Comparison of ENCODE assay signal across 31 mouse cellular contexts in genomic region chr8:113783711-113784110, GRCm38 (mm10).
DNase-seq lines count a peak whose midpoint lies in the region; ATAC-seq and TF ChIP-seq lines count a peak whose summit lies in the region.
"Had no signal": no experiment of that assay in that cellular context is flagged by ENCODE, and none has a peak within 500 bp of the region (broad histone marks: within the 10 kb centered on the region; RNA-seq: fewer than 3 reads in every experiment).

No protein-coding gene starts in this region.

- no peak overlapping the region for H3K4me3 ChIP-seq in heart, adult 2 months
- no peak overlapping the region for H3K4me3 ChIP-seq in E14TG2a.4 (replicated peaks; ENCODE audit: low read length)
- no peak overlapping the region for H3K4me3 ChIP-seq in kidney, embryonic 15.5 days (replicated peaks)
- H3K4me3 ChIP-seq: embryonic facial prominence, embryonic 13.5 days; forebrain, embryonic 10.5 days; forebrain, embryonic 15.5 days; hindbrain, embryonic 12.5 days; liver, embryonic 12.5 days; megakaryocyte, embryonic 14.5 days; midbrain, embryonic 12.5 days; myocyte; neural tube, embryonic 12.5 days had no signal

- intact Hi-C loops in heart, adult 2 months (cut with DNase I): no loop called here

- no peaks in the 10 kb centered on the region for H3K36me3 ChIP-seq in heart, adult 2 months (ENCODE audit: control insufficient read depth, insufficient read depth, low read length)
- H3K36me3 ChIP-seq in E14TG2a.4 (ENCODE audit: insufficient read depth, low read length): no peaks in the 10 kb centered on the region
- no peaks in the 10 kb centered on the region for H3K36me3 ChIP-seq in kidney, embryonic 15.5 days
- H3K36me3 ChIP-seq: embryonic facial prominence, embryonic 13.5 days; forebrain, embryonic 10.5 days; forebrain, embryonic 15.5 days; G1E; hindbrain, embryonic 12.5 days; liver, embryonic 12.5 days; midbrain, embryonic 12.5 days; neural tube, embryonic 12.5 days had no signal

- TF ChIP-seq CTCF in heart, adult 2 months (IDR thresholded peaks at IDR 0.05): peak; percentile 45
- peak; percentile 77 for TF ChIP-seq CTCF in E14TG2a.4 (conservative IDR thresholded peaks at IDR 0.05; ENCODE audit: low read length)

- H3K27me3 ChIP-seq in heart, adult 2 months (ENCODE audit: control insufficient read depth, insufficient read depth, low read length): no peaks in the 10 kb centered on the region
- H3K27me3 ChIP-seq in E14TG2a.4 (ENCODE audit: insufficient read depth, low read length): no peaks in the 10 kb centered on the region
- H3K27me3 ChIP-seq in kidney, embryonic 15.5 days: no peaks in the 10 kb centered on the region
- H3K27me3 ChIP-seq: embryonic facial prominence, embryonic 13.5 days; forebrain, embryonic 15.5 days; hindbrain, embryonic 12.5 days; liver, embryonic 12.5 days; megakaryocyte, embryonic 14.5 days; midbrain, embryonic 12.5 days; neural tube, embryonic 12.5 days had no signal

- H3K4me1 ChIP-seq in heart, adult 2 months (ENCODE audit: control insufficient read depth, insufficient read depth, low read length): no peaks in the 10 kb centered on the region
- no peaks in the 10 kb centered on the region for H3K4me1 ChIP-seq in E14TG2a.4 (replicated peaks; ENCODE audit: low read depth, low read length)
- no peaks in the 10 kb centered on the region for H3K4me1 ChIP-seq in kidney, embryonic 15.5 days
- H3K4me1 ChIP-seq: embryonic facial prominence, embryonic 13.5 days; hindbrain, embryonic 12.5 days; liver, embryonic 12.5 days; megakaryocyte, embryonic 14.5 days; midbrain, embryonic 12.5 days; neural tube, embryonic 12.5 days had no signal

- no CpG with 5 or more reads among the region's 3 CpGs for WGBS in heart, adult 2 months
- no CpG with 5 or more reads among the region's 3 CpGs for WGBS in kidney, embryonic 15.5 days

- no peaks in the 10 kb centered on the region for H3K79me2 ChIP-seq in heart, adult 2 months (replicated peaks; ENCODE audit: control insufficient read depth, insufficient read depth, low read length)

- ATAC-seq in CD4-positive, CD25-positive, alpha-beta regulatory T cell, adult 4 months: no peak
- ATAC-seq in kidney, embryonic 15.5 days (replicated peaks; ENCODE audit: low FRiP score): no peak
- ATAC-seq: forebrain, embryonic 15.5 days; hindbrain, postnatal 0 days; intestine, embryonic 16.5 days; liver, embryonic 12.5 days; liver, postnatal 0 days had no signal

- TF ChIP-seq EP300 in heart, adult 2 months (IDR thresholded peaks at IDR 0.05; ENCODE audit: insufficient read depth, low read depth, low read length): no peak

- H3K4me2 ChIP-seq in kidney, embryonic 15.5 days: no peak overlapping the region
- H3K4me2 ChIP-seq: embryonic facial prominence, embryonic 13.5 days; forebrain, embryonic 15.5 days; heart, embryonic 11.5 days; hindbrain, embryonic 12.5 days; liver, embryonic 12.5 days; midbrain, embryonic 12.5 days; neural tube, embryonic 12.5 days had no signal

- no peak overlapping the region for H3K9ac ChIP-seq in heart, adult 2 months (ENCODE audit: low read depth, low read length)
- H3K9ac ChIP-seq in kidney, embryonic 15.5 days: no peak overlapping the region
- H3K9ac ChIP-seq: embryonic facial prominence, embryonic 13.5 days; forebrain, embryonic 15.5 days; hindbrain, embryonic 12.5 days; liver, embryonic 12.5 days; liver, postnatal 0 days; midbrain, embryonic 12.5 days; neural tube, embryonic 12.5 days had no signal

- H3K27ac ChIP-seq in heart, adult 2 months: no peak overlapping the region
- H3K27ac ChIP-seq in kidney, embryonic 15.5 days: no peak overlapping the region
- H3K27ac ChIP-seq: embryonic facial prominence, embryonic 13.5 days; forebrain, embryonic 10.5 days; forebrain, embryonic 15.5 days; hindbrain, embryonic 12.5 days; hindbrain, postnatal 0 days; liver, embryonic 12.5 days; midbrain, embryonic 12.5 days; neural tube, embryonic 12.5 days had no signal

- H3K9me3 ChIP-seq in E14TG2a.4 (ENCODE audit: low read length): no peaks in the 10 kb centered on the region
- no peaks in the 10 kb centered on the region for H3K9me3 ChIP-seq in kidney, embryonic 15.5 days (replicated peaks)
- H3K9me3 ChIP-seq: embryonic facial prominence, embryonic 13.5 days; forebrain, embryonic 10.5 days; forebrain, embryonic 15.5 days; hindbrain, embryonic 12.5 days; midbrain, embryonic 12.5 days; neural tube, embryonic 12.5 days had no signal

- no peak for TF ChIP-seq POLR2A in heart, adult 2 months (IDR thresholded peaks at IDR 0.05; ENCODE audit: insufficient read depth, low read depth, low read length)

- DNase-seq in CD4-positive, CD25-positive, alpha-beta regulatory T cell, adult 2 months (ENCODE audit: low read depth, low spot score): peak; percentile 14
- no peak for DNase-seq in heart, adult 2 months
- no peak for DNase-seq in heart, adult 9 months (ENCODE audit: low spot score in 2 of 2)
- peak; percentile 30 for DNase-seq in ZHBTc4 (ENCODE audit: low read depth, low spot score)
- DNase-seq: adrenal gland, adult 2 months; cerebellum, adult 11-12 months; cerebellum, postnatal 10 days; gastrocnemius, postnatal 36 days; heart, postnatal 36 days; kidney, adult 8-10 months; kidney, postnatal 10 days; layer of hippocampus, adult 9-11 months; left cerebral cortex, postnatal 4 days; liver, postnatal 0 days; lung, postnatal 4 days had no signal

Comparison
In these comparisons a context has a peak if more than half of its experiments do, and no peak if none do; other contexts are left out.
1. DNase-seq: peak in CD4-positive, CD25-positive, alpha-beta regulatory T cell, adult 2 months (single experiment) and ZHBTc4 (single experiment); none in heart, adult 2 months (0 of 2) and heart, adult 9 months (0 of 2).